Mouse (Mus musculus): ENCODE results near the gene Olfr218. TPM values are rescaled to one million over a fixed set of nuclear protein-coding genes. Genes with fewer than 3 reads are reported as not detected.

The Olfr218 gene
- polyA plus RNA-seq, 1 experiment from 2014 or later = not detected

Other genes with a start within 250 kb of the Olfr218 start
- gene Olfr16, start 247.4 kb upstream of the Olfr218 start, polyA plus RNA-seq (2015; fragmentation: Nextera tagmentation; extraction: Ambion mirVana) = not detected in 2 replicates
- not detected in 2 replicates for gene Olfr1408, start 60.4 kb upstream of the Olfr218 start, polyA plus RNA-seq (2015; fragmentation: Nextera tagmentation; extraction: Ambion mirVana)
- not detected in 2 replicates for gene Olfr1406, start 7.2 kb upstream of the Olfr218 start, polyA plus RNA-seq (2015; fragmentation: Nextera tagmentation; extraction: Ambion mirVana)
- not detected in 2 replicates for gene Olfr1404, start 14.6 kb downstream of the Olfr218 start, polyA plus RNA-seq (2015; fragmentation: Nextera tagmentation; extraction: Ambion mirVana)
- gene Fcer1a, start 29.4 kb downstream of the Olfr218 start, polyA plus RNA-seq (2015; fragmentation: Nextera tagmentation; extraction: Ambion mirVana) = not detected in 2 replicates
- gene Olfr418, start 68.2 kb downstream of the Olfr218 start, polyA plus RNA-seq (2015; fragmentation: Nextera tagmentation; extraction: Ambion mirVana) = not detected in 2 replicates
- not detected in 2 replicates for gene Mptx2, start 80.0 kb downstream of the Olfr218 start, polyA plus RNA-seq (2015; fragmentation: Nextera tagmentation; extraction: Ambion mirVana)
- gene Ackr1, start 135.9 kb downstream of the Olfr218 start, polyA plus RNA-seq (2015; fragmentation: Nextera tagmentation; extraction: Ambion mirVana) = 0.45 and 0.75 TPM in 2 replicates
- gene Aim2, start 153.1 kb downstream of the Olfr218 start, polyA plus RNA-seq (2015; fragmentation: Nextera tagmentation; extraction: Ambion mirVana) = 2.3 and 3.5 TPM in 2 replicates
- 1.1 and 1.4 TPM in 2 replicates for gene Cadm3, start 169.9 kb downstream of the Olfr218 start, polyA plus RNA-seq (2015; fragmentation: Nextera tagmentation; extraction: Ambion mirVana)